Mouse (Mus musculus) hindbrain, embryonic 16.5 days (tissue): ENCODE data around the gene C1ql4. TPM values are rescaled to one million over a fixed set of nuclear protein-coding genes. Genes with fewer than 3 reads are reported as not detected.

Source experiments
- ATAC-seq: fragments of 200-750 bp; cut with Nextera tagmentation; 2 replicates; pipeline ENCODE4 v1.8.0; 2017; ENCODE audit warnings: moderate TSS enrichment, moderate library complexity
- H3K27ac ChIP-seq: fragments of 300-500 bp; sonication (generic); 2 replicates; pipeline ENCODE4 v1.5.1; 2014; ENCODE audit warnings: low read depth, mild to moderate bottlenecking, control low read depth, low read length, moderate library complexity
- H3K27me3 ChIP-seq: fragments of 300-500 bp; sonication (generic); replicated peaks from 2 replicates; pipeline ENCODE4 v1.6.1; 2014; ENCODE audit warnings: low read length; ENCODE audit not compliant: control insufficient read depth, insufficient read depth
- H3K36me3 ChIP-seq: fragments of 300-500 bp; sonication (generic); 2 replicates; pipeline ENCODE4 v1.6.1; 2014; ENCODE audit warnings: mild to moderate bottlenecking, low read length, moderate library complexity, mixed read lengths; ENCODE audit not compliant: control insufficient read depth, insufficient read depth
- H3K4me1 ChIP-seq: fragments of 300-500 bp; sonication (generic); 2 replicates; pipeline ENCODE4 v1.6.1; 2014; ENCODE audit warnings: low read depth, low read length; ENCODE audit not compliant: control insufficient read depth, insufficient read depth
- H3K4me2 ChIP-seq: fragments of 300-500 bp; sonication (generic); 2 replicates; pipeline ENCODE4 v1.6.1; 2014; ENCODE audit warnings: mild to moderate bottlenecking, low read length, control low read depth, moderate library complexity
- H3K4me3 ChIP-seq: fragments of 300-500 bp; sonication (generic); 2 replicates; pipeline ENCODE4 v1.5.1; 2014; ENCODE audit warnings: mild to moderate bottlenecking, low read length, control low read depth, moderate library complexity
- H3K9ac ChIP-seq: fragments of 300-500 bp; sonication (generic); 2 replicates; pipeline ENCODE4 v1.6.1; 2014; ENCODE audit warnings: low read depth, mild to moderate bottlenecking, control low read depth, low read length, moderate library complexity
- H3K9me3 ChIP-seq: fragments of 300-500 bp; sonication (generic); 2 replicates; pipeline ENCODE4 v1.6.1; 2014; ENCODE audit warnings: mild to moderate bottlenecking, low read length, moderate library complexity; ENCODE audit not compliant: control insufficient read depth
- WGBS: fragments of 180-500 bp; shearing (Covaris S2); extraction: QIAGEN DNeasy Blood & Tissue Kit; methylation state at CpG from one replicate; pipeline ENCODE4 v1.1.7; 2014; 5-methylcytosine and 5-hydroxymethylcytosine counted together
- polyA plus RNA-seq: library from polyadenylated mRNA; unstranded; fragments of >200 nt; fragmentation: Nextera tagmentation; extraction: Ambion mirVana; gene quantifications from 2 replicates; pipeline ENCODE4 v1.2.1, GENCODE M21; 2015

Gene C1ql4
- polyA plus RNA-seq, 1 experiment from 2014 or later: 4.0 TPM

GRCm38 (mm10) chr15:99120814-99121213, 33.2 kb upstream of the C1ql4 start:
- whole genome bisulfite sequencing: 14% methylated on average over 11 of the region's 11 CpGs
- Histone ChIP-seq H3K4me1 (peaks cover 2% of the 10 kb centered on the region; the same call in 1 of the 2 replicates), H3K36me3 (no peaks in the 10 kb centered on the region)

GRCm38 (mm10) chr15:99116539-99116938, 28.9 kb upstream of the C1ql4 start:
- Histone ChIP-seq H3K4me3 (no peak overlapping the region), H3K27ac (no peak overlapping the region), H3K36me3 (no peaks in the 10 kb centered on the region), H3K4me2 (no peak overlapping the region), H3K9me3 (no peaks in the 10 kb centered on the region), H3K4me1 (no peaks in the 10 kb centered on the region), H3K27me3 (no peaks in the 10 kb centered on the region), H3K9ac (no peak overlapping the region)
- WGBS: 67% methylated on average over 11 of the region's 11 CpGs
- no peak for ATAC-seq

More at GRCm38 (mm10) chr15:99120814-99121213, 33.2 kb upstream of the C1ql4 start:
- Histone ChIP-seq H3K27ac (no peak overlapping the region), H3K4me2 (no peak overlapping the region), H3K9me3 (no peaks in the 10 kb centered on the region), H3K4me3 (no peak overlapping the region), H3K27me3 (no peaks in the 10 kb centered on the region), H3K9ac (no peak overlapping the region)
- no peak for ATAC-seq

DNA sequence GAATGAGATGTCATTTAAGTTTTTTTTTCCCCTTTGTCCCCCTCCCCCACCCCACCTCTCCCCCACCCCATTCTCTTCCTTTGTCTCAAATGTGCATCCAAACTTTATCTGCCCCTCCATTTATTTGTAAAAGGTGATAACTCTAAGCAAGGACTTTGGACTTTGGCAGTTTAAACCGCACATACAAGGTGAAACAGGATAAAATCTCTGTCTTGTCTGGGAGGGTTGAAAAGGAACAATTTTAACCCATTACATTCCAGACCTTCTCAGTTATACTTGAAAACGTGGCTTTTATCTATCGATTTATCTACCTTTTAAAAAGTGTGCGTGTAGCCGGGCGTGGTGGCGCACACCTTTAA, 27.4 kb upstream of the C1ql4 start:
- no peak overlapping the region for H3K9ac ChIP-seq
- H3K27me3 ChIP-seq: no peaks in the 10 kb centered on the region
- H3K36me3 ChIP-seq: no peaks in the 10 kb centered on the region
- H3K4me3 ChIP-seq: no peak overlapping the region
- H3K9me3 ChIP-seq: no peaks in the 10 kb centered on the region
- H3K27ac ChIP-seq: no peak overlapping the region
- WGBS: 88% methylated on average over 7 of the region's 7 CpGs
- H3K4me1 ChIP-seq: no peaks in the 10 kb centered on the region
- no peak for ATAC-seq
- H3K4me2 ChIP-seq: no peak overlapping the region

DNA sequence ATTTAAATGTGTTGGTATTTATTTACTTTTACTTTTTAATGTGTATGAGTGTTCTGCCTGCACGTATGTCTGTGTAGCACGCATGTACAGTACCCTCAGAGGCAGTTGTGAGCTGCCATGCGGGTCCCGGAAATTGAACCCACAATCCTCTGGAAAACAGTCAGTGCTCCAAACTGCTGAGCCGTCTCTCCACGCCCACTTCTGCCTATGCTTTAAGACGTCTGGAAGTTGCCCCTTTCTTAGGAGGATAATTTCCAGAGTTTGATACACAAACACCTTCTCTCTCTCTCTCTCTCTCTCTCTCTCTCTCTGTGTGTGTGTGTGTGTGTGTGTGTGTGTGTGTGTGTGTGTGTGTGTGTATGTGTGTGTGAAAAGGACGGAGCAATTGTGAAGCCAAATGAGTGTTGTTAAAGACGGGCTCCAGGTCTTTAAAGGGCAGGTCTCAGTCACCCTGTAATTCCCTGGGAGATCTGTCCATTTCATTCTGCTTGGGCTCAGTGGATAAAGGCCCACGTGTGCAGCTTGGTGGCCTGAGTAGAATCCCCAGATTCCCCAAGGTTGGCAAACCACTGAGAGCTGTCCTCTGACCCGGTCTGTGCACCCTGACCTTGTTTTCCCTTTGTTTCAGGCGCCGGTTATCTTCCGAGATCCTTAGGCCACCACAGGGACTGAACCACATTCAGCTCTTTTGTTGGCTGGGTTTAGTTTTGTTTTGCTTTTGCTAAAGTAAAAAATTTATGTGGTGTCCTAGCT, 26.9 kb upstream of the C1ql4 start:
- no peak for ATAC-seq
- Histone ChIP-seq H3K36me3 (no peaks in the 10 kb centered on the region), H3K9me3 (no peaks in the 10 kb centered on the region), H3K4me3 (no peak overlapping the region), H3K4me1 (no peaks in the 10 kb centered on the region), H3K27ac (no peak overlapping the region), H3K4me2 (no peak overlapping the region), H3K9ac (no peak overlapping the region), H3K27me3 (no peaks in the 10 kb centered on the region)
- WGBS: 47% methylated on average over 12 of the region's 14 CpGs

DNA sequence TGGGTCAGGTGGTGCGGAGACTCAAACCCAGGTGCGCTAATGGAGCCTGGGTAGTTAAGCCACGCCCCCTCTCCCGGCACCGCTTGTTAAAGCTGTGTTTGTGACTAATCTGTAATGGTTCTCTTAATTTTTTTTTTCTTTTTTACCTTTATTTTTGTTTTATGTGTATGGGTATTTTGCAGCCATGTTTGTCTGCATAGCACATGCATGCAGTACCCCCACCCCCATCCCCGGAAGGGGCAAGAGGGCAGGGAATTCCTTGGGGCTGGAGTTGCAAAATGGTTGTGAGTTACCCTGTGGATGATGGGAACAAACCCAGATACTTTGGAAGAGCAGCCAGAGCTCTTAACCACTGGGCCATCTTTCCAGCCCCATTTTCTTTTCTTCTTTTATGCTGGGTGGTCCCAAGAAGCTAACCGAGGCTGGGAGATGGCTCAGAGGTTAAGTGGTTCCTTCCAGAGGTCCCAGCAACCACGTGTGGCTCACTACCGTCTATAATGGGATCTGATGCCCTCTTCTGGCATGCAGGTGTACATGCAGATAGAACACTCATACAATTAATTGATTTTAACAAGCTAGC, 25.9 kb upstream of the C1ql4 start:
- WGBS: 8% methylated on average over 9 of the region's 9 CpGs
- H3K4me3 ChIP-seq: peak overlapping the region; percentile 14; the same call in 1 of the 2 replicates
- no peak overlapping the region for H3K9ac ChIP-seq
- no peak overlapping the region for H3K27ac ChIP-seq
- H3K27me3 ChIP-seq: no peaks in the 10 kb centered on the region
- H3K9me3 ChIP-seq: no peaks in the 10 kb centered on the region
- no peaks in the 10 kb centered on the region for H3K4me1 ChIP-seq
- peak overlapping the region; percentile 45 for H3K4me2 ChIP-seq
- no peaks in the 10 kb centered on the region for H3K36me3 ChIP-seq
- no peak for ATAC-seq

DNA sequence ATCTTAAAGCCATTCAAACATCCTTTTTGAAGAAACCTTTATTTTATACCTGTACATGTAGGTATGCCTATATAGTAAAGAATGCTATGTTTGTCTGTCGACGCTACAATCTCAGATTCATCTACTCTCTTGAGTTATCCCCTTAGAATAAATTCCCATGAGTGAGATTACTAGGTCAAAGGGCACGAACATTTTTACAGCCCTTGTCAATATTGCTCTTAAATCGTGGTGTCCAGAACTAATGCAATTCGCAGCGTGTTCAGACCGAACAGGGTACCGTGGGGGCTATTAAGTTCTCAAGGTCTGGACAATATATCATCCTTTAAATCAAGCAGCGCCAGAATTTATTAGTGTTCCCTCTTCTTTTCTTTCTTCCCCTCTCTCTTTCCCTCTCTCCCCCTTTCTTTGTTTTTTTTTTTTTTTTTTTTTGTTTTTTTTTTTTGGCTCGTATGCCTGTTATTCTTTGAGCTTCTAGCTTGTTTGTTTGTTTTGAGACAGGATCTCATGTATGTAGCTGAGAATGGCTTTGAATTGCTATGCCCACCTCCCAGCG, 25.3 kb upstream of the C1ql4 start:
- Histone ChIP-seq H3K27ac (no peak overlapping the region), H3K9ac (no peak overlapping the region), H3K27me3 (no peaks in the 10 kb centered on the region), H3K36me3 (no peaks in the 10 kb centered on the region), H3K4me3 (peak overlapping the region; percentile 14; the same call in 1 of the 2 replicates), H3K4me2 (peak overlapping the region; percentile 45), H3K9me3 (no peaks in the 10 kb centered on the region), H3K4me1 (no peaks in the 10 kb centered on the region)
- WGBS: 59% methylated on average over 11 of the region's 11 CpGs
- no peak for ATAC-seq

- Histone ChIP-seq H3K36me3 (no peaks in the 10 kb centered on the region), H3K4me1 (no peaks in the 10 kb centered on the region), H3K9ac (no peak overlapping the region), H3K27me3 (no peaks in the 10 kb centered on the region), H3K4me3 (no peak overlapping the region), H3K27ac (no peak overlapping the region), H3K9me3 (no peaks in the 10 kb centered on the region), H3K4me2 (no peak overlapping the region)
- ATAC-seq: no peak
- WGBS: 78% methylated on average over 4 of the region's 4 CpGs
Measured at GRCm38 (mm10) chr15:99111809-99112208, 24.2 kb upstream of the C1ql4 start.

- Histone ChIP-seq H3K27me3 (no peaks in the 10 kb centered on the region), H3K4me3 (no peak overlapping the region), H3K9ac (no peak overlapping the region), H3K4me1 (no peaks in the 10 kb centered on the region), H3K36me3 (no peaks in the 10 kb centered on the region), H3K9me3 (no peaks in the 10 kb centered on the region), H3K4me2 (no peak overlapping the region), H3K27ac (no peak overlapping the region)
- WGBS: 85% methylated on average over 3 of the region's 3 CpGs
- no peak for ATAC-seq
Measured at GRCm38 (mm10) chr15:99111139-99111538, 23.5 kb upstream of the C1ql4 start.

- no peak for ATAC-seq
- 82% methylated on average over 3 of the region's 3 CpGs for WGBS
- H3K27ac ChIP-seq: no peak overlapping the region
- H3K9me3 ChIP-seq: no peaks in the 10 kb centered on the region
- H3K27me3 ChIP-seq: no peaks in the 10 kb centered on the region
- no peak overlapping the region for H3K4me3 ChIP-seq
- no peaks in the 10 kb centered on the region for H3K4me1 ChIP-seq
- no peaks in the 10 kb centered on the region for H3K36me3 ChIP-seq
- no peak overlapping the region for H3K4me2 ChIP-seq
- no peak overlapping the region for H3K9ac ChIP-seq
Measured at GRCm38 (mm10) chr15:99107866-99108265, 20.2 kb upstream of the C1ql4 start.
